Comparison of ENCODE assay signal across 8 mouse cellular contexts in the genomic region with DNA sequence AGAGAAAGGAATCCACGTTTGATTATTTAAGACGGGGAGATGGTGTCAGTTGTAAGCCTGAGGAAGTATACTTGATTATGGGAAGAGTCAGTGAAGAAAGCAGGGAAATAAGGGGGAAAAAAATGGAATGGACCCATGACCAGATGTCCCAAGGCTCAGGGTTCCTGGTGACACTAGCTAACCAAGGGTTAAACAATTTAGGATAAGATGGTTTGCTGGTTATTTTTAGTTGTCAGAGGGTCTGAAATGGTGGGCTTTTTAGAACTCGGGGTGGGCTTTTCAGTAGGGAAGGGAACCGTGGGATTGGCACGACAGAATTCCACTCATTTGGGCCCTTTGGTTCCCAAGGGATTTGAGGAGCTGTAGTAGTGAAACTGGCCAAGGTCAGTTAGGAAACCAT. TPM values are rescaled to one million over a fixed set of nuclear protein-coding genes. Genes with fewer than 3 reads are reported as not detected.
DNase-seq lines count a peak whose midpoint lies in the region; ATAC-seq and TF ChIP-seq lines count a peak whose summit lies in the region.

No protein-coding gene starts in this region.

- H3K4me1 ChIP-seq in embryonic facial prominence, embryonic 10.5 days, result peaks cover 52% of the 10 kb centered on the region
- peaks cover 48% of the 10 kb centered on the region for H3K4me1 ChIP-seq in hindbrain, embryonic 15.5 days (replicated peaks)

- no peak for ATAC-seq in hindbrain, embryonic 15.5 days (ENCODE audit: low FRiP score, low read depth)

- no peaks in the 10 kb centered on the region for H3K27me3 ChIP-seq in embryonic facial prominence, embryonic 10.5 days (replicated peaks; ENCODE audit: low read depth, poor library complexity, severe bottlenecking)
- H3K27me3 ChIP-seq in hindbrain, embryonic 15.5 days, result no peaks in the 10 kb centered on the region
- H3K27me3 ChIP-seq in myocyte (ENCODE audit: control insufficient read depth, insufficient read depth, insufficient read length), result no peaks in the 10 kb centered on the region

- H3K9ac ChIP-seq in hindbrain, embryonic 15.5 days, result peak overlapping the region; percentile 100

- TF ChIP-seq CTCF in left cerebral cortex, adult 2 months (IDR thresholded peaks at IDR 0.05), result no peak

- under 1% methylated on average over 5 of the region's 5 CpGs for WGBS in embryonic facial prominence, embryonic 10.5 days
- WGBS in hindbrain, embryonic 15.5 days, result 3% methylated on average over 5 of the region's 5 CpGs

- H3K79me2 ChIP-seq in myocyte (ENCODE audit: control insufficient read depth, insufficient read depth), result peaks cover 39% of the 10 kb centered on the region

- DNase-seq in left cerebral cortex, adult 2 months (ENCODE audit: extremely low spot score in 1 of 2, low spot score in 2 of 2), result no peak
- DNase-seq in left cerebral cortex, adult 11 months (ENCODE audit: low spot score), result no peak
- no peak for DNase-seq in embryonic facial prominence, embryonic 10.5 days (ENCODE audit: low spot score)
- DNase-seq in thymus, postnatal 4 days, result no peak
- no peak for DNase-seq in urinary bladder, postnatal 25 days (ENCODE audit: low spot score)
- DNase-seq in gastrocnemius, postnatal 14 days, result no peak

- peak overlapping the region; percentile 99 for H3K27ac ChIP-seq in left cerebral cortex, adult 2 months
- H3K27ac ChIP-seq in embryonic facial prominence, embryonic 10.5 days (replicated peaks), result peak overlapping the region; percentile 97
- H3K27ac ChIP-seq in hindbrain, embryonic 15.5 days (replicated peaks), result peak overlapping the region; percentile 94

- peak overlapping the region; percentile 86 for H3ac ChIP-seq in myocyte (ENCODE audit: control insufficient read depth, insufficient read length)

- no peaks in the 10 kb centered on the region for H3K9me3 ChIP-seq in embryonic facial prominence, embryonic 10.5 days
- H3K9me3 ChIP-seq in hindbrain, embryonic 15.5 days, result no peaks in the 10 kb centered on the region

- peak overlapping the region; percentile 79 for H3K4me2 ChIP-seq in hindbrain, embryonic 15.5 days
- peak overlapping the region; percentile 100 for H3K4me2 ChIP-seq in myocyte (ENCODE audit: low read depth)

- peaks cover 7% of the 10 kb centered on the region; the same call in 1 of the 2 replicates for H3K36me3 ChIP-seq in embryonic facial prominence, embryonic 10.5 days (replicated peaks)
- H3K36me3 ChIP-seq in hindbrain, embryonic 15.5 days, result no peaks in the 10 kb centered on the region
- no peaks in the 10 kb centered on the region for H3K36me3 ChIP-seq in myocyte (ENCODE audit: control insufficient read depth, insufficient read depth)

- H3K4me3 ChIP-seq in left cerebral cortex, adult 2 months, result peak overlapping the region; percentile 96
- H3K4me3 ChIP-seq in embryonic facial prominence, embryonic 10.5 days, result peak overlapping the region; percentile 84
- peak overlapping the region; percentile 99 for H3K4me3 ChIP-seq in hindbrain, embryonic 15.5 days
- peak overlapping the region; percentile 44 for H3K4me3 ChIP-seq in myocyte

- no peak for TF ChIP-seq POLR2A in myocyte (IDR thresholded peaks at IDR 0.05; ENCODE audit: insufficient read length, low read depth)

- intact Hi-C loops in left cerebral cortex, adult 2 months (cut with DNase I), result loop anchor here (2.0 kb wide), 1 partner anchor 69 kb away; no protein-coding TSS in a partner anchor
- intact Hi-C loops in gastrocnemius, postnatal 14 days (cut with DNase I; ENCODE audit: low total_unique reads), result no loop called here

TF ChIP-seq in myocyte, 11 proteins besides CTCF, POLR2A, EP300 and RAD21:
- TF ChIP-seq CEBPB (IDR thresholded peaks at IDR 0.05; ENCODE audit: insufficient read depth, poor library complexity, severe bottlenecking) (no peak), E2F4 (IDR thresholded peaks at IDR 0.05; ENCODE audit: insufficient read depth) (no peak), MYOD1 (IDR thresholded peaks at IDR 0.05; ENCODE audit: control insufficient read depth in 1 of 3, insufficient read length in 2 of 3, low read depth in 2 of 3) (no peak), TCF3 (IDR thresholded peaks at IDR 0.05; ENCODE audit: insufficient read length, low read depth) (no peak), SRF (IDR thresholded peaks at IDR 0.05; ENCODE audit: control insufficient read depth, insufficient read length, low read depth) (no peak), REST (IDR thresholded peaks at IDR 0.05; ENCODE audit: insufficient read depth, insufficient read length) (no peak), MYOG (IDR thresholded peaks at IDR 0.05; ENCODE audit: control insufficient read depth in 1 of 3, insufficient read depth in 1 of 3, insufficient read length in 2 of 3, low read depth in 2 of 3) (no peak), POLR2AphosphoS2 (IDR thresholded peaks at IDR 0.05; ENCODE audit: insufficient read length, low read depth) (no peak)

RNA-seq across cellular contexts. Expression of gene Sik3, which starts 1.0 kb away (rescaled TPM):
- 100 to 1,000 TPM; 122 to 127 TPM for total RNA-seq in left cerebral cortex, adult 2 months (2021)
- 8.4 and 9.9 TPM in 2 replicates for polyA plus RNA-seq in embryonic facial prominence, embryonic 10.5 days (2016; fragmentation: Nextera tagmentation; extraction: Ambion mirVana)
- 11.6 and 12.6 TPM in 2 replicates for polyA plus RNA-seq in hindbrain, embryonic 15.5 days (2015; fragmentation: Nextera tagmentation; extraction: Ambion mirVana)
- polyA plus RNA-seq in myocyte (2012; fragmentation: generic; extraction: Trizol), result 29.4 TPM
- total RNA-seq in gastrocnemius, postnatal 14 days (2021), result 10 to 100 TPM; 37.4 TPM

RNA-seq across cellular contexts. Expression of gene Pafah1b2, which starts 1.1 kb away (rescaled TPM):
- total RNA-seq in left cerebral cortex, adult 2 months (2021), result 100 to 1,000 TPM; 193 to 215 TPM
- polyA plus RNA-seq in embryonic facial prominence, embryonic 10.5 days (2016; fragmentation: Nextera tagmentation; extraction: Ambion mirVana), result 261 and 262 TPM in 2 replicates
- polyA plus RNA-seq in hindbrain, embryonic 15.5 days (2015; fragmentation: Nextera tagmentation; extraction: Ambion mirVana), result 258 and 263 TPM in 2 replicates
- polyA plus RNA-seq in myocyte (2012; fragmentation: generic; extraction: Trizol), result 86.8 TPM
- total RNA-seq in gastrocnemius, postnatal 14 days (2021), result 10 to 100 TPM; 45.7 to 51.0 TPM

RNA-seq across cellular contexts. Expression of gene Sidt2, which starts 58.6 kb away (rescaled TPM):
- 10 to 100 TPM; 86.7 to 86.9 TPM for total RNA-seq in left cerebral cortex, adult 2 months (2021)
- polyA plus RNA-seq in embryonic facial prominence, embryonic 10.5 days (2016; fragmentation: Nextera tagmentation; extraction: Ambion mirVana), result 24.7 and 27.4 TPM in 2 replicates
- 48.3 and 50.7 TPM in 2 replicates for polyA plus RNA-seq in hindbrain, embryonic 15.5 days (2015; fragmentation: Nextera tagmentation; extraction: Ambion mirVana)
- 59.9 TPM for polyA plus RNA-seq in myocyte (2012; fragmentation: generic; extraction: Trizol)
- 10 to 100 TPM; 53.8 to 60.0 TPM for total RNA-seq in gastrocnemius, postnatal 14 days (2021)

Comparison
In these comparisons a context has a peak if more than half of its experiments do, and no peak if none do; other contexts are left out.
1. H3K4me3 ChIP-seq: peak in every context shown above with its lines; median percentile 99 in hindbrain, embryonic 15.5 days; 96 in left cerebral cortex, adult 2 months; 84 in embryonic facial prominence, embryonic 10.5 days; 44 in myocyte.